Mouse (Mus musculus) left cerebral cortex, postnatal 25 days (tissue): ENCODE results near the gene Gns. TPM values are rescaled to one million over a fixed set of nuclear protein-coding genes. Genes with fewer than 3 reads are reported as not detected.

ENCODE experiments used
- DNase-seq, 2 experiments: peaks; one replicate each; pipeline ENCODE4 v3.0.0; 2022; ENCODE audit warnings: low spot score in 2 of 2, mixed read lengths in 1 of 2
- intact Hi-C: fragments of 180-260 bp; cut with DNase I; formaldehyde crosslinking; loops from one replicate; pipeline ENCODE4 v1.15.1; 2025
- total RNA-seq, 2 experiments: library from RNA; stranded (reverse); gene quantifications; 2 replicates each; pipeline ENCODE4 v1.2.3; 2021

Gene Gns
- total RNA-seq, 2 experiments from 2014 or later, result 75.9 to 80.6 TPM

GRCm38 (mm10) chr10:121394789-121395325 lies 30.0 kb downstream of the Gns start:
- intact Hi-C loops, result no loop called here

GRCm38 (mm10) chr10:121395542-121396176 lies 30.8 kb downstream of the Gns start:
- DNase-seq, result no peak
- intact Hi-C loops, result no loop called here

More at GRCm38 (mm10) chr10:121394789-121395325, 30.0 kb downstream of the Gns start:
- DNase-seq, result no peak

DNA sequence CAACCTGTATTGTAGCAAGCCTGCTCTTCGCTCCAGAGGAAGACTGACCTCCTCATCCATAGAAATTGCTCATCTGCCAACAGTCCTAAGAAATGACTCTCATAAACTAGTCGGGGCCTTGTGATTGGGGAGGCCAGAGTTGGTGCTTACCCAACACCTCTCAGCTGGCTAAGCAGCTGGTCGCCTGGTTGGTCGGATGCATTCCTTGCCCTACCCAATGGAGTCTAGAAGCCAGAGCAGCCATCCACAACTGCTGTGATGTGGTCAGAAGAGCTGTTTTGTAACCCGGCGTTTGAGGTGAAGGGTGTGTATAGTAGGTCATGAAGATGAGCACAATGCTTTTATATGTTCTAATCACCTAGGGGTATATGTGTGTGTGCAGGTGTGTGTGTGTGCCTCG lies 33.7 kb downstream of the Gns start:
- no peak for DNase-seq
- intact Hi-C loops, result no loop called here

- intact Hi-C loops, result no loop called here
- no peak for DNase-seq
Measured at GRCm38 (mm10) chr10:121401005-121401404, 36.1 kb downstream of the Gns start.

- intact Hi-C loops, result no loop called here
- no peak for DNase-seq
Measured at GRCm38 (mm10) chr10:121403104-121403503, 38.2 kb downstream of the Gns start.

DNA sequence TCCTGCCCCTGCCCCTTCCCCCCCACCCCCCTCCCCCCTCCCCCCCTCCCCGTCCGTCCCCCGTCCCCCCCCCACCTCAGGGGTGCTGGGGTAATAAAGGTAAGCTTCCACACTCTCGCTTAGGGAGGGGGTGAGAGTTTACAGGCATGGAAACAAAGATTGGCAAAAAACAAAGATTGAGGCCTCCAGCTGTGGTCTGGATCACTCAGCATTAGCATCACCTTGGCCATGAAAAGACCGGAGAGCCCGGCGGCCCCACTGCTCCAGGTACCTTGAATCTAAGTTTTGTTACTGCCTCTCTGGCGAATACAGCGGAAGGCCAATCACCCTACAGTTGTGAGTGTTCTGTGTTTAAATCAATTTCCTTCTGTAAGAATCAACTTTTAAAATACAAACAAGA lies 39.1 kb downstream of the Gns start:
- no peak for DNase-seq
- intact Hi-C loops, result no loop called here

DNA sequence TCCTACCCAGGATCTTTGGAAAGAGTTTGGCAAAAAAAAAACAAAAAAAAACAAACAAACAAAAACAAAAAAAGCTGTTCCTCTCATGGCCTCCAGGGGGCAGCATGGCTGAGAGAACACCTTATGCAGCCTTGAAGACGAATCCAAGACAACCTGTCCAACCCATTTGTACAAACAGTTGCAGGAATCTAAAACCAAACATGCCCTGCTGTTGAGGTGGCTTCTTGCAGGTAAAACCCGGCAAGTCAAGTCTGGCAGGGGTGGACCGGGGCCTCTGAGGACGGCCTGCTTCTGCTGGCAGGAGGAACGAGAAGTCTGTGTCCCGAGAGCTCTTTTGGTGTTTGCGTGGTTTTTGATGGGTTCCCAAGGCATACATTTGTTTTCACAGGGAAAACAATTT lies 44.8 kb downstream of the Gns start:
- DNase-seq, result peak; percentile 42 to 43
- intact Hi-C loops, result loop anchor here (1.0 to 2.0 kb wide), 2 partner anchors 101 to 107 kb away; no protein-coding TSS in a partner anchor

GRCm38 (mm10) chr10:121411721-121412455 lies 47.0 kb downstream of the Gns start:
- no peak for DNase-seq
- intact Hi-C loops, result loop anchor here (2.0 kb wide), 1 partner anchor 99 kb away; no protein-coding TSS in a partner anchor

DNA sequence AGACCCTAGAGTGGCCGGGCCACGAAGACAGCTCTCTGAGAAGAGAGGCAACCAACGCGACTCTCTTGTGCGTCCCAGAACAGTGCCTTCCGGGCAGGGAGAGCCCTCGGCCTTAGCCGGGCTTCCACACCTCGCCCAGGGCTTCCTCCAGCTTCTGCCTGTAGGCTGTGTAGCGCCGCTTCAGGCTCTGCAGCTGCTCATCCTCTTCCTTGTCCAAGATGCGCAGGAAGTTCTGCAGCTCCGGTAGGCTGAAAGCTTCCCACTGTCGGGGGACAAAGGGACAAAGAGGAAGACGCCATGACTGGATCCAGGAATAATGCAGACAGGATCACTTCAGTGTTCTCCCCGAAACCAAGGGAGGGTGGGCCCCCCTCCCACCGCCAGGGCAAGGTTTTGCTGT lies 47.9 kb downstream of the Gns start:
- intact Hi-C loops, result no loop called here

GRCm38 (mm10) chr10:121414127-121414526 lies 49.2 kb downstream of the Gns start:
- no peak for DNase-seq
- intact Hi-C loops, result no loop called here

More for the DNA sequence above, 47.9 kb downstream of the Gns start:
- DNase-seq, result no peak

- DNase-seq, result no peak
- intact Hi-C loops, result no loop called here
Measured at GRCm38 (mm10) chr10:121418835-121419234, 53.9 kb downstream of the Gns start.

GRCm38 (mm10) chr10:121419640-121420470 lies 55.0 kb downstream of the Gns start:
- intact Hi-C loops, result no loop called here
- DNase-seq, result no peak

GRCm38 (mm10) chr10:121421023-121421422 lies 56.1 kb downstream of the Gns start:
- intact Hi-C loops, result no loop called here
- no peak for DNase-seq

- intact Hi-C loops, result no loop called here
- no peak for DNase-seq
Measured at GRCm38 (mm10) chr10:121421657-121422290, 56.9 kb downstream of the Gns start.

DNA sequence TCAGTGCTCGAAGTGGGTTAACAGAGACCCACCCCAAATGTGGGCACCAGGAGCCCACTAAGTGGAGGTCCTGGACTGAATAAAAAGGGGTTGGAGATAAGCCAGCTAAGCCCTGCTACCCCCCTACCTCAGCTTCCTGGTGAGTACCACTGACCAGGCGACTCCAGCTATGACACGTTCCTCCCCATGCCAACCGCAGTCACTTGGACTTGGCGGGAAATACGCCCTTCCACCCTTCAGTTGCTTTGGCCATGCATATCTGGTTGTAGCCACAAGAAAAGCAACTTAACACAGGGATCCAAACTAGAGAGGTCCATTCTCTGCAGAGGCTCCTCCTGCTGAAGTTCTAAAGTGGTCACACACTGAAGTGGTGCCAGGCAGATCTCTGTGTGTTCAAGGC lies 57.4 kb downstream of the Gns start:
- intact Hi-C loops, result no loop called here
- DNase-seq, result no peak

DNA sequence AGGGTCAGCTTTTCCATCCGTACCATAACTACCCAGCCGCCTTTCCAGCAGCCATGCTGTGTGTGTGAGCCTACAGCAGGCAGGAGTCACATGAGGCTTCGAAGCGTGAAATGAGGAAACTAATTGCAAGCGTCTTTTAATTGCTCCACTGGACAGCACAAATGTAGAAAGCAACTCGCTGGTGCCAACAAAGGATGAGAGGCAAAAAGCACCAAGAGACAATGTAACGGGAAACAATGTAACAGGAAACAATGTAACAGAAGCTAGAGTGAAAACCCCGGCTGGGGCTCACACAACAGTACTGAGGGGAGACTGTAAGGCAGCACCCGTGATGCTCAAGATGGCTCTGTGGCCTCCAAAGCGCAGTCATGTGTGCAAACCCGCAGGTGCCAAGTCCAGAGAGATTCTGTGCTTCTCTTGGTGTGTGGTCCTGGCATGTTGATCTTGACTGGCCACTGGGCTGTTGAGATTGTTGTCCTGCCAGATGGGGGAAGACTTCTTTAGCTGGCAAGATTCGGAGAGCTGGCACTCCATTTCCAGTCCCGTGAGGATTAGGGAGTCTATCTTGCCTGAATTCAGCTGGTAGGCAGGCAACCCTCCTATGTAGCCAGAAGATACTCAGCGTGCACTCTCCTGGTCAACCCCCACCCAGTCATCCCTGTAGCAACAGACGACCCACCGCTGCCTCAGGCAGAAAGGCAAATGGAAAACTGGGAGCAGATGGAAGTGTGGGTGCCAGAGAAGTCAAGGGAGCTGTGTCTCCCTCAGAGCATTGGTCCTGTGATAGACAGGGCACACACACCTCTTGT lies 58.9 kb downstream of the Gns start:
- intact Hi-C loops, result no loop called here
- no peak for DNase-seq

GRCm38 (mm10) chr10:121424455-121424854 lies 59.6 kb downstream of the Gns start:
- no peak for DNase-seq
- intact Hi-C loops, result no loop called here

DNA sequence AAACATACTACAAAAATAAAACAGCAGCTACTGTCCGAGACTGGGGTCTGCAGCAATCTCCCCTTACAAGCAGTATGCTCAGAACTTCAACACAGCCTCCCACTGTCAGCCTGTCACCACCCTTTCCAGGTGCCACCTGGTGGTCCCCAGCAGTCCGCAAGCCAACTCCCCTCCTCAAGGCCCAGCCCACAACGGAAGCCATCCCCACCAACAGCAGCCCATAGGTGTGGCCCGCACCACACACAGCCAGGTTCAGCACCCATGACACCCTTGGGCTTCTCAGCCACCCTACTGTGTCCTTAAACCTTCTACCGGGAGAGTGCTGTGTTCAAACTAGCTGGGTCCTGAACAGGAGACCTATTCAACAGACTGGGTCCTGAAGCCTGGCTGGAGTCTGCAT lies 60.2 kb downstream of the Gns start:
- intact Hi-C loops, result loop anchor here (5.0 kb wide), 1 partner anchor 82 kb away; no protein-coding TSS in a partner anchor
- DNase-seq, result no peak
